Mouse (Mus musculus): ENCODE measurements around the gene Micall1. TPM values are rescaled to one million over a fixed set of nuclear protein-coding genes. Genes with fewer than 3 reads are reported as not detected.

Micall1 gene
- total and polyA plus RNA-seq, 3 experiments: 1.7 to 8.9 (median 6.7) TPM

GRCm38 (mm10) chr15:79060887-79061565 lies 47.7 kb upstream of the Micall1 start:
- H3K9ac ChIP-seq (ENCODE audit: insufficient read depth, low read depth): peak overlapping the region; percentile 90; the same call in 1 of the 2 replicates
- H3K4me1 ChIP-seq (ENCODE audit: control insufficient read depth in 1 of 2, insufficient read depth in 2 of 2): peaks cover 12 to 38% of the 10 kb centered on the region in 2 experiments
- H3K4me3 ChIP-seq (replicated peaks in 1 of 3; ENCODE audit: low read depth in 2 of 3, low read length in 2 of 3, poor library complexity in 1 of 3): no peak overlapping the region
- H3K9me3 ChIP-seq (replicated peaks; ENCODE audit: low read length): peaks cover 4% of the 10 kb centered on the region
- H3K27me3 ChIP-seq (replicated peaks): no peaks in the 10 kb centered on the region
- H3K79me2 ChIP-seq (replicated peaks; ENCODE audit: control insufficient read depth, extremely low read depth, insufficient read depth, poor library complexity, severe bottlenecking): peaks cover 17% of the 10 kb centered on the region
- H3K27ac ChIP-seq (ENCODE audit: insufficient read depth, low read depth): no peak overlapping the region
- DNase-seq (ENCODE audit: extremely low read depth): no peak
- H3K36me3 ChIP-seq (replicated peaks in 1 of 2; ENCODE audit: control insufficient read depth in 1 of 2, insufficient read depth in 1 of 2, low read length in 1 of 2): peaks cover 47 to 50% of the 10 kb centered on the region in 2 experiments
- dilution Hi-C loops (cut with MboI; ENCODE audit: extremely low pct_ligation_motif_present, extremely low pct_unique_long_range_greater_than_20kb, low sequenced_read_pairs) (no loop called here), in situ Hi-C loops (cut with MboI; ENCODE audit: low pct_ligation_motif_present, low pct_unique_long_range_greater_than_20kb, low sequenced_read_pairs) (no loop called here)
- TF ChIP-seq GABPA (IDR thresholded peaks at IDR 0.05; ENCODE audit: insufficient replicate concordance, low read depth, low read length) (no peak), POLR2A (IDR thresholded peaks at IDR 0.05; ENCODE audit: low read depth, low read length) (no peak), JUN (IDR thresholded peaks at IDR 0.05; ENCODE audit: insufficient read depth, low read depth, low read length) (no peak), USF1 (IDR thresholded peaks at IDR 0.05; ENCODE audit: low read depth, low read length) (no peak), TBP (conservative IDR thresholded peaks at IDR 0.05; ENCODE audit: low read depth, low read length) (no peak), CHD1 (IDR thresholded peaks at IDR 0.05; ENCODE audit: low read depth, low read length) (no peak), ZC3H11A (IDR thresholded peaks at IDR 0.05; ENCODE audit: low read depth, low read length) (no peak), MXI1 (IDR thresholded peaks at IDR 0.05; ENCODE audit: low read depth, low read length) (no peak), ZMIZ1 (IDR thresholded peaks at IDR 0.05; ENCODE audit: low read depth, low read length) (no peak), MAFK (IDR thresholded peaks at IDR 0.05; ENCODE audit: insufficient replicate concordance, low read length) (no peak)
- peak overlapping the region; percentile 41; the same call in 1 of the 2 replicates for H3K4me2 ChIP-seq (ENCODE audit: insufficient read depth, low read depth, poor library complexity, severe bottlenecking)

GRCm38 (mm10) chr15:79062376-79063159 lies 46.1 kb upstream of the Micall1 start, which contains the start of gene Ankrd54:
TSS of gene Ankrd54 (minus strand) at chr15:79062893.
- Histone ChIP-seq H3K79me2 (replicated peaks; ENCODE audit: control insufficient read depth, extremely low read depth, insufficient read depth, poor library complexity, severe bottlenecking) (peaks cover 17% of the 10 kb centered on the region), H3K4me2 (ENCODE audit: insufficient read depth, low read depth, poor library complexity, severe bottlenecking) (peak within 1 kb of the TSS; percentile 90), H3K4me3 (replicated peaks in 1 of 3; ENCODE audit: low read depth in 2 of 3, low read length in 2 of 3, poor library complexity in 1 of 3) (peak within 1 kb of the TSS; percentile 86 to 96 (median 94)), H3K36me3 (replicated peaks in 1 of 2; ENCODE audit: control insufficient read depth in 1 of 2, insufficient read depth in 1 of 2, low read length in 1 of 2) (peaks cover 34 to 37% of the 10 kb centered on the region in 2 experiments), H3K9me3 (replicated peaks; ENCODE audit: low read length) (peaks cover 12% of the 10 kb centered on the region), H3K27ac (ENCODE audit: insufficient read depth, low read depth) (peak within 1 kb of the TSS; percentile 63), H3K9ac (ENCODE audit: insufficient read depth, low read depth) (peak within 1 kb of the TSS; percentile 90), H3K27me3 (replicated peaks) (no peaks in the 10 kb centered on the region), H3K4me1 (ENCODE audit: control insufficient read depth in 1 of 2, insufficient read depth in 2 of 2) (peaks cover 17 to 52% of the 10 kb centered on the region in 2 experiments)
- DNase-seq (ENCODE audit: extremely low read depth): peak; percentile 100
- in situ Hi-C loops (cut with MboI; ENCODE audit: low pct_ligation_motif_present, low pct_unique_long_range_greater_than_20kb, low sequenced_read_pairs) (no loop called here), dilution Hi-C loops (cut with MboI; ENCODE audit: extremely low pct_ligation_motif_present, extremely low pct_unique_long_range_greater_than_20kb, low sequenced_read_pairs) (no loop called here)
- TF ChIP-seq MYC (IDR thresholded peaks at IDR 0.05; ENCODE audit: low read depth, low read length) (no peak), JUND (conservative IDR thresholded peaks at IDR 0.05; ENCODE audit: low read depth, low read length) (no peak), GABPA (IDR thresholded peaks at IDR 0.05; ENCODE audit: insufficient replicate concordance, low read depth, low read length) (no peak), USF1 (IDR thresholded peaks at IDR 0.05; ENCODE audit: low read depth, low read length) (no peak), EP300 (IDR thresholded peaks at IDR 0.05; ENCODE audit: low read length) (no peak), UBTF (IDR thresholded peaks at IDR 0.05; ENCODE audit: low read depth, low read length) (0 out of 2 replicates have a peak, but pooled peaks have one; percentile 39), NRF1 (IDR thresholded peaks at IDR 0.05; ENCODE audit: low read depth, low read length) (peak; percentile 60), MAFK (IDR thresholded peaks at IDR 0.05; ENCODE audit: insufficient replicate concordance, low read length) (no peak), CHD1 (IDR thresholded peaks at IDR 0.05; ENCODE audit: low read depth, low read length) (no peak), TBP (conservative IDR thresholded peaks at IDR 0.05; ENCODE audit: low read depth, low read length) (peak; percentile 83), POLR2A (IDR thresholded peaks at IDR 0.05; ENCODE audit: low read depth, low read length) (peak; percentile 78; the same call in 1 of the 2 replicates), ZC3H11A (IDR thresholded peaks at IDR 0.05; ENCODE audit: low read depth, low read length) (no peak), PAX5 (IDR thresholded peaks at IDR 0.05; ENCODE audit: low read length) (no peak), RAD21 (IDR thresholded peaks at IDR 0.05; ENCODE audit: low read depth, low read length) (no peak), POLR2AphosphoS2 (IDR thresholded peaks at IDR 0.05; ENCODE audit: low read depth, low read length) (no peak), ZMIZ1 (IDR thresholded peaks at IDR 0.05; ENCODE audit: low read depth, low read length) (no peak), MAZ (IDR thresholded peaks at IDR 0.05; ENCODE audit: low read depth, low read length) (peak; percentile 64; the same call in 1 of the 2 replicates), NELFE (IDR thresholded peaks at IDR 0.05; ENCODE audit: low read depth, low read length) (peak; percentile 58; the same call in 1 of the 2 replicates), USF2 (conservative IDR thresholded peaks at IDR 0.05; ENCODE audit: low read depth, low read length) (no peak), BHLHE40 (IDR thresholded peaks at IDR 0.05; ENCODE audit: low read depth, low read length) (no peak), TCF12 (IDR thresholded peaks at IDR 0.05; ENCODE audit: low read depth, low read length) (peak; percentile 41; the same call in 1 of the 2 replicates), CTCF (conservative IDR thresholded peaks at IDR 0.05 in 1 of 2, IDR thresholded peaks at IDR 0.05 in 1 of 2; ENCODE audit: low read depth in 2 of 2, low read length in 2 of 2) (no peak), SIN3A (IDR thresholded peaks at IDR 0.05; ENCODE audit: low read length) (peak; percentile 87), SMC3 (IDR thresholded peaks at IDR 0.05; ENCODE audit: low read depth, low read length) (no peak), IRF4 (IDR thresholded peaks at IDR 0.05; ENCODE audit: low read depth, low read length) (no peak), ZKSCAN1 (IDR thresholded peaks at IDR 0.05; ENCODE audit: borderline replicate concordance, low read depth, low read length) (no peak)

All from CH12.LX (cell line).